Mouse (Mus musculus): Measurements from ENCODE around the gene Rrm1. TPM values are rescaled to one million over a fixed set of nuclear protein-coding genes. Genes with fewer than 3 reads are reported as not detected.
"Not testable (repeated sequence)": the region's sequence is repeated elsewhere in the genome, so short reads cannot be mapped to it uniquely, and the experiment has no call there.

Gene Rrm1
- total RNA-seq (2021): 10 to 100 TPM; 11.4 TPM
- long read RNA-seq, experiment 1, transcript Rrm1-201 (19 exons, 3,997 nt): major isoform, 15 of 15 reads
- long read RNA-seq, experiment 1, partial matches to known transcripts: 0 of 15 reads
- long read RNA-seq, experiment 1, other reads (novel, unspliced or antisense): 0 of 15 reads
- long read RNA-seq, experiment 2, transcript Rrm1-201 (19 exons, 3,997 nt): major isoform, 13 of 14 reads
- long read RNA-seq, experiment 2, partial matches to known transcripts: 0 of 14 reads
- long read RNA-seq, experiment 2, other reads (novel, unspliced or antisense): 1 of 14 reads

DNA sequence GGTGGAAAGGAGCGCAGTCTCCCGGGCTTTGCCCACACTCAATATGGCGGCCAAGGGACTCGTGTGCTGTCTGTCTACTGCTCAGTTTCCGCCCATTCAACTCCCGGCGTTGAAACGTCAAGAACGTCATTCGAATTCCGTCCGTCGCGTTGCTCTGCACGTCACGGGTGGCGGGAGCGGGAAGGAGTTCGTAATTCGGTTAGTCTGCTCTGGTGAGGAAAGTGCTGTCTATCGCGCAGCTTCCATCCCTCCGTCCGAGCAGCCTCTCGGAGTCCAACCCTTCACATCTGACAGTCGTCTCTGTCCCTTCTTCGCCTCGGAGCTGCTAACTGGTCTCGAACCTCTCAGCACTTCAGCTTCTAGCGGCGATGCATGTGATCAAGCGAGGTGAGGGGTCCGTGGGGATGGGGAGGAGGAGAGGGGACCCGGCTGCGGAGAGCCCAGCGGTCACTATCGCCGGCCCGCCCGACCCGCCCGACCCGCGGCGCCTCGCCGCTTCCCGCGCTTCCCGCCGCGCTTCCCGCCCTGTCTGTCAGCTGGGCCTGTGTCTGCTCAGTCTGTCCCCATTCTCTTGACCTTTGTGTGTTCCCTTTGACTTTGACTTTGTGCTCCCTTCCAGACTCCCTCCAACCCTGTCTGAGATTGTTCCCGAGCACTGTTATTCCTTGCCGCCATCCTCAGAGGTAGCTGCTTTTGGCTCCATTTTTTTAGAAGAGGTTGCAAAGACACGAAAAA is at the start of gene Rrm1:
Rrm1 (plus strand) TSS at position 39 of the 735 bp plus-strand sequence.
- DNase-seq (ENCODE audit: low spot score in 2 of 2): peak; percentile 96 to 97
- intact Hi-C loops (cut with DNase I): no loop called here

GRCm38 (mm10) chr7:102393898-102394297 is 47.6 kb upstream of the Rrm1 start:
- DNase-seq (ENCODE audit: low spot score in 2 of 2): no peak
- intact Hi-C loops (cut with DNase I): no loop called here

DNA sequence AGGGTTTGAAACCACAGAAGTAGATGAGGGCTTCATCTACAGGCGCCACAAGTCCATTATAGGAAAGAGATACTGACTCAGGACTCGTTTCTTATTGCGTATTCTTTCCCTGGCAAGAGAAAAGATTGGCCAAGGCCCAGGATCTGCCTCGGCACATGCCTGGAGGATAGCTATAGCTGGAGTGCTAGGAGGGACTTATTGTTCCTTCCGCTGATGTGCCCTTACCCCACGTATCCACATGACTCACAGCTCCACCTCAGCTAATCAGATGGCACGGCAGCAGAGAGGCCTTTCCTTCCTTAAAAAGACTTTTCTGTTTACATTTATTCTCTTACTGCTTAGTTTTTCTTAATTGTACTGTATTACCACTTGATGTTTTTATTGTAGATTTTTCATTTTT is 45.6 kb upstream of the Rrm1 start:
- intact Hi-C loops (cut with DNase I): no loop called here
- no peak for DNase-seq (ENCODE audit: low spot score in 2 of 2)

DNA sequence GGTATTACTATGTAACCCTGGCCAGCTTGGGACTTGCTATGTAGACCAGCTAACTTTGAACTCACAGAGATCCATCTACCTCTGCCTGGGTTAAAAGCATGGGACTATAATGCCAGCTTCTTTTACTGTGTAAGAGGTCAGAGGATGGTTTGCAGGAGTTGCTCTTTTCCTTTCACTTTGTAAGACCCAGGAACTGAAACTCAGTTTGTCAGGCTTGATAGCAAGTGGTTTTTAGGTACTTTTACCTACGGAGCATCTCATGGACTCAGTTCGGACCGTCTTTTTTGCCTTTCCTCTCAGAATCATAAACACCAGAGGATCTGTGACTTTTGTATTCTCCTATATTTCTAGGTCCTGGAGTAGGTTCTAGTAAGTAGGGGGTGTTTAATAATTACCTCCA is 45.2 kb upstream of the Rrm1 start:
- intact Hi-C loops (cut with DNase I): no loop called here
- no peak for DNase-seq (ENCODE audit: low spot score in 2 of 2)

DNA sequence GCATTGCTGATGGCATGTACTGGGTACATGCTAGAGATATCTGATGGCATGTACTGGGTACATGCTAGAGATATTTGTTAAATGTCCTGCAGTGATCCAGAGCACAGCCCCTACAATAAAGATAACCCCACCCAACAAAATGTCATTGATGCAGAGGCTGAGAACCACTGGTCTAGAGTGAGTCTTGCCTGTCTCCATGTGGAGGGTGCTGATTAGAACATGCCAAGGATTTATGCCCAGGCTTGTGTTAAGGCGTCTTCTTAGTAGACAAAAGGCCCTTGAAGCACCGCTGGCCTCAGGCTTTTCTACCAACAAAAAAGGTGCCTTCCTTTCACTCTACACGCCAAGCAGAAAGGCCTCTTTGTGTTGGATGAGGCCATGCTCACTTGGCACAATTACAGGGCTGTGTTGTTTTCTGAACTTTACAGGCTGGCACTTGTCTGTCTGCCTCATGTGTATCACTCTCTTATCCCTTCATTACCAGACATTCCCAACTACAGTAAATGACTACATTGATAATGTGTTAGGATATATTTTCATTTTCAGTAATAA is 42.2 kb upstream of the Rrm1 start:
- intact Hi-C loops (cut with DNase I): no loop called here
- peak in 1 of 2 experiments; percentile 4 for DNase-seq (ENCODE audit: low spot score in 2 of 2)

DNA sequence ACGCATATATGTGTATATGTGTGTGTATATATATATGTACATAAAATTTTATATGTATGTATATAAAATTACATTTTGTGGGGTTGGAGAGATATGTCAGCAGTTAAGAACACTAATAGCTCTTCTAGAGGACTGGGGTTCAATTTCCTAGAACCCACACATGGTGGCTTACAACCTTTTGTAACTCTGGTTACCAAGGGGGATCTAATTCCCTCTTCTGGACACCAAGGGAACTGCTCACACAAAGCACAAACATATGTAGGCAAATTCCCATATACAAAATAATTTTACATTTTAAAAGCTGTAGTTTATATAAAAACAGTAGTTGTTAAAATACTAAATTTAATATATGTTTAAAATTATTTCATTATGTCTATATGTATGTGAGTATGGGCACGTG is 37.4 kb upstream of the Rrm1 start:
- DNase-seq (ENCODE audit: low spot score in 2 of 2): no peak

DNA sequence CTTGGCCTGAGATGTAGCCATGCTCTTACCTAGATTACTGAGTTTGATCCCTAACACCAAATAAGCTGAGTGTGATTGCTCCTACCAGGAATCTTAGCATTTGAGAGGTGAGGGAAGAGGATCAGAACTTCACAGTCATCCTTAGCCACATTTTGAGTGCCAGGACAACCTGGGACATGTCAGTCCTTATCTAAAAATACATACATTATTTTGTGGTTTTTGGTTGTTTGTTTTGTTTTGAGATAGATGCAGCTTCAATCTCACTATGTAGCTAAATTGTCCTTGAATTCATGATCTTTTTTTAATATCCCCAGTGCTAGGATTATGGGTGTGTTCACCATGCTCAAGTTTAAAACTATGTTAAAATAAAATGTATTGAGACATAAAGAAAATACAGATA is 34.1 kb upstream of the Rrm1 start:
- intact Hi-C loops (cut with DNase I): no loop called here

More for the DNA sequence above, 37.4 kb upstream of the Rrm1 start:
- intact Hi-C loops (cut with DNase I): no loop called here

DNA sequence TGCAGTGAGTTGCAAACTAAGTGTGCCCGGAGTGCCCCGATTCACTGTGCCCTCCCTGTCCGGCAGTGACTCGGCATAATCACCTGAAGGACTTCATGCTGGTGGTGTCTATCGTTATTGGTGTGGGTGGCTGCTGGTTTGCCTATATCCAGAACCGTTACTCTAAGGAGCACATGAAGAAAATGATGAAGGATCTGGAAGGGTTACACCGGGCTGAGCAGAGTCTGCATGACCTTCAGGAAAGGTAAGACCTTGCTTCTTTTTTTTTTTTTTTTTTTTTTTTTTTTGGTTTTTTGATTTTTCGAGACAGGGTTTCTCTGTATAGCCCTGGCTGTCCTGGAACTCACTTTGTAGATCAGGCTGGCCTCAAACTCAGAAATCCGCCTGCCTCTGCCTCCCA is 26.2 kb upstream of the Rrm1 start:
- DNase-seq (ENCODE audit: low spot score in 2 of 2): not testable (repeated sequence)
- intact Hi-C loops (cut with DNase I): loop anchor here (10.0 kb wide), 1 partner anchor 760 kb away; no protein-coding TSS in a partner anchor

More for the DNA sequence above, 34.1 kb upstream of the Rrm1 start:
- DNase-seq (ENCODE audit: low spot score in 2 of 2): no peak

- DNase-seq (ENCODE audit: low spot score in 2 of 2): no peak
- intact Hi-C loops (cut with DNase I): loop anchor here (2.0 to 10.0 kb wide), 2 partner anchors 149 to 761 kb away; partner anchors contain the start of gene Stim1
Measured at GRCm38 (mm10) chr7:102415841-102416240, 25.7 kb upstream of the Rrm1 start.

DNA sequence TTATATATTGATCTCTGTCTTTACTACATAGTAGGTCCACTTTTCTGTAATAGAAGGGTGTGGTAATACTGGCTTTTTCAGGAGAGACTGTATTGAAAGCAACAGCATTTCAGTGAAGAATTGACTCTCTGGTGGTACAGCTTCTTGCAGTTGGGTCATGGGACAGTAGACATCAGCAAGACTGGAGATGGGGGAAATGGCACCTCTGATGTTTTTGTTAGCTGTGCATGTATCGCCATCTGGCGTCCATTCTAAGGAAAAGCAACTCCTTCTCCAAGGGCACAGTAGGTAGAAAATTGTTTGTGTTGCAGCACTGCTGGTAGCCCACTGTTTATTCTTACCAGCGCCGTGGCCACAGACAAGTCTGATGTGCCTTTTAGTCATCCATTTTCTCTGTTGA is 24.1 kb upstream of the Rrm1 start:
- intact Hi-C loops (cut with DNase I): loop anchor here (2.0 to 10.0 kb wide), 2 partner anchors 151 to 763 kb away; partner anchors contain the start of gene Stim1

GRCm38 (mm10) chr7:102422036-102422435 is 19.5 kb upstream of the Rrm1 start:
- DNase-seq (ENCODE audit: low spot score in 2 of 2): no peak
- intact Hi-C loops (cut with DNase I): no loop called here

More for the DNA sequence above, 24.1 kb upstream of the Rrm1 start:
- peak; percentile 53 to 62 for DNase-seq (ENCODE audit: low spot score in 2 of 2)

- intact Hi-C loops (cut with DNase I): no loop called here
- no peak for DNase-seq (ENCODE audit: low spot score in 2 of 2)
Measured at GRCm38 (mm10) chr7:102425933-102426685, 15.4 kb upstream of the Rrm1 start.

DNA sequence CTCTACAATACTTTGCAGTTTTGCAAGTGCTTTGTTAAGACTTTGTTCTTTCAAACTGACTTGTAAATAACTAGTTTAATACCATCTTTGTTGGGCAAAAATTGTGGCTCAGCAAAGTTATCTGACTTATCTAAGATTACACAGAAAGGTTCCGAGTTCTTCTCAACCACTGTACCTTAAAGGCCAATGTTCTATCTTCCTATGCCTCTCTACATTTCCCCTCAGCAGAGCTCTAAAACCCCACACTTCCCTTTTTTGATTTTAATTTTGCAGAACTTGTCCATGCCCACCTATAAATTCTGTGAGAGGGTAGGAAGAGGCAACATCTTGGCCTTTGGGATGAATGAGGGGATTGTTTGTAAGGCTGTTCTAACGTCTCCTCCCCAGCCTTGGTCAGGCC is 7.2 kb upstream of the Rrm1 start:
- no peak for DNase-seq (ENCODE audit: low spot score in 2 of 2)
- intact Hi-C loops (cut with DNase I): no loop called here

DNA sequence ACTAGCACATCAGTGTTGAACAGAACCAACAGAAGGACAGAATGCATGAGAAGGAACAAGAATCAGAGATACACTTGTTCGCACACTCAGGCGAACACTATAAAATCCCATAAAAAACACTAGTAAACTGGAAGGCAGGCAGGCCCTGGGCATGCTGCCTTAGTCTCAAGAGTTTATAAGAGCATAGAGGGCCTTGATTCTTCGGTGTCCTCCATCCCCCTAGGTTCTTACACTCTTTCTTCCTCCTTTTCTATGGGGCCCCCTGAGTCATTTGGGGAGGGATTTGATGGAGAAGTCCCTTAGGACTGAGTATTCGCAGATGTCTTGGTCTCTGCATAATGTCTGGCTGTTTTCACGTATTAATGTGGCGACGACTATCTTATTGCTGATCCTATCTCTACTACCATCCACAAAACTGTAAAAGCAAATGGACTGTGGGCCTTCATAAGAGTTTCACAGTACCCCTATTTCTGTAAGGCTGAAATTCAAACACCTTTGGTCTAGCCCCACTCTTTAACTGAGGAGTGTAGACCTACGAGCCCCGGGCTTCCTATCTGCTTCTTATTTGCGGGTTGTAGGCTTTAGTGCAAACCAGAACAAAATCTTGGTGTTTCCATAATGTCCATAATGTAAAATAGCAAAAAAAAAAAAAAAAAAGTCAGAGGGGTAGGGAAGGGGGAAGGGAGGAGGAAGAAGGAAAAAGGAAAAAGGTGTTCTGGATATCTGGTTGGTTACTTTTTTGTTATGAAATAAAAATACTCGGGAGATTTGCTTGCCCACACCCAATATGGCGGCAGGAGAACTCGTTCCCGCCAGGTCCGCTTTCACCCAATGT is 456 bp upstream of the Rrm1 start:
- no peak for DNase-seq (ENCODE audit: low spot score in 2 of 2)
- intact Hi-C loops (cut with DNase I): no loop called here

GRCm38 (mm10) chr7:102442432-102442831 is 937 bp downstream of the Rrm1 start:
- DNase-seq (ENCODE audit: low spot score in 2 of 2): no peak
- intact Hi-C loops (cut with DNase I): no loop called here

GRCm38 (mm10) chr7:102444301-102444700 is 2.8 kb downstream of the Rrm1 start:
- intact Hi-C loops (cut with DNase I): no loop called here
- DNase-seq (ENCODE audit: low spot score in 2 of 2): no peak

DNA sequence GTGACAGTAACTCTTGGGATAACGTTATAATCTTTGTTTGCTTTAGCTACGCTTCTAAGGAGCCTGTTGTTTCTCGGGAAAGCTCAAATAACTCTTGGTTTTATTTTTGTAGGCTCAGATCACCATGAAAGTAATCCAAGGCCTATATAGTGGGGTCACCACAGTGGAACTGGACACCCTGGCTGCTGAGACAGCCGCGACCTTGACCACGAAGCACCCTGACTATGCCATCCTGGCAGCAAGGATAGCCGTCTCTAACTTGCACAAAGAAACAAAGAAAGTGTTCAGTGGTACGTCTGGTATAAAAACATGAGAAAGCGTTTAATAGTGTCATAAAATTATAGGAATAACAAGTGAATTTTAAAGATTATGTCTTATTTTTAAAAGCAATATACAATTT is 4.9 kb downstream of the Rrm1 start:
- no peak for DNase-seq (ENCODE audit: low spot score in 2 of 2)
- intact Hi-C loops (cut with DNase I): no loop called here

GRCm38 (mm10) chr7:102458618-102459380 is 17.3 kb downstream of the Rrm1 start:
- DNase-seq (ENCODE audit: low spot score in 2 of 2): no peak
- intact Hi-C loops (cut with DNase I): no loop called here
